Mouse (Mus musculus) brain, embryonic 18.5 days (tissue): ENCODE measurements at regions not wholly inside any gene's neighbourhood (a gene's known extent, or its start where the extent isn't known, plus 50 kb on each side); places are given as distances from the start of the nearest gene placed in this dataset.

Experiments used
- DNase-seq: peaks from one replicate; pipeline ENCODE4 v3.0.0-alpha.2; 2012; ENCODE audit warnings: low read depth, low spot score

DNA sequence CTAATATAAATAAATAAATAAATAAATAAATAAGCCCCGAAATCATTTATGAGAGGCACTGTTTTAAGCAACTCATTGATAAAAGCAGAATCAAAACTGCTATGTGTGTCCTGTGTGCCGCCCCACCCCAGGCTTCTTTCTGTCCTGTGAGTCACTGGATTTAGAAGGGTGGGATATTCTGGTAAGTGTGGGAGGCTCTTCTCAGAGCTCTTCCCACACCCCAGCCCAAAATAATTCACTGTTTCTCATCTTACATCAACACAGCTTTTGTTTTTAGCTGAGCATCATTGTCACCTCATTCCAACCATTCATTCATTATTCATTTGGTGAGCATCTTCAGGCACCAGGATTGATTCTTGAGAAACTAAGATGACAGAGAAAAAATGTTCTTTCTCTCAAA lies 118.4 kb downstream of the Barx2 start:
- no peak for DNase-seq

DNA sequence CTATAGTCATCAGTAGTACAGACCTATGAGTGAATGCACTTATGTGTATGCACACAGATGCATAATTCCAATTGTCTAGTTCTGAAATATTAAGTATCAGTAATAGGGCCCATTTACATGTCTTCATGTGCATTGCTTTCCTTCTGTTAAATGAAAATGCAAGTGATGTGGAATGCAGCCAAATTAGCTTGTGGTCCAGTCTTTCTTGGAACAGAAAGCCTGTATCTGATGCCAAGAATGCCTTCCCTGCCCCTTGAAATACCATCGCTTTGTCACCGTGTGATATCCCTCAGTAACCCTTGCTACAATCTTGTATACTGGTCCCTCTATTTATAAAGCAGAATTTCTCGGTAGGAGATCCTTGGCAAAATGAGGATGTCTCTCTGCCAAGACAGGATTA lies 137.3 kb downstream of the Barx2 start:
- no peak for DNase-seq

DNA sequence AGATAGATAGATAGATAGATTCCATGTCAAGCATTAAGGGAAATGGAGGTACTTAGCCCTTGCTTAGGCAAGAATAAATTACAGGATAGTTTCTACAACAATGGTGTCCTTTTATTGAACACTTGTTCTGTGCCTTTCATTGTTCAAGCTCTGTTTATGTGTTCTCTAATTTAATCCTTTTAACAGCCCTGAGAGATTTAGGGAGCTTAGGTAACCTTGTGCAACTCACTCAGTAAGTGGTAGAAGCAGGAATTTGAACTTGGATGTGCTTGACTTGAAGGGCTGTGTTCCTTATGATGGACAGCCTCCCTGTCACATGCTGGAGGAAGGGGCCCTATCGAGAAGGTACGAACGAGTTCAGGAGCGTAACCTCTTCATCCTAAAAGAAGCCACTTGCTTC lies 147.9 kb downstream of the Barx2 start:
- no peak for DNase-seq

DNA sequence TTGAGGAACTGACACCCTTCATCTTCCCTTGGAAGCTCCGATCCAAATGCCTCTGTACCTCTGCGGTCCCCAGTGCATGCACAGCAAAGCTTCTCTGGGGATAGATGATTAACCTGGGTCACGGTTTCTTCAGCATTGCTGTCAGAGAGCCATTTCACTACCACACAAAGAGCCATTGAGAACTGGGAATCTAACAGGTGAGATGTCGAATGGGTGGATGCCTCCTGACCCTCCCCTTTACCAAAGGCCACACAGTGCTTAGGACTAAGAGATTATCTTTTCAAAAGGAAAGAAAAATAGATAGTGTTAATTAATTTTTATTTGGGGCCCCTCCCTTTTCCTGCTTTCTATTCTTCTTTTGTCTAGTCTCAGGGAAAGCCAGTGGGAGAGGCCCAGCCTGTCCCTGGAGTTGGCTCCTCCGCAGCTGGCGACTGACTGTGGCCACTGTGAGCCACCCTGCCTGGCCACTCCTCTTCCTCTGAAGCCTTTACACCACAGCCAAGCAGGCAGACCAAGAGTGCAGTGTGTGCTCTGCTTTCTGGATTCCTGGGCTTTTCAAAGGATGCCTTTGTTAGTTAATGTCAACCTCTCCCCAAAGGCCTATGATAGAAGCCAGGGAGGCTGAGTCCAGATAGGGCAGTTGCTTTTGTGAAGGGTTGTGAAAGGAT lies 155.2 kb downstream of the Barx2 start:
- DNase-seq, result no peak

DNA sequence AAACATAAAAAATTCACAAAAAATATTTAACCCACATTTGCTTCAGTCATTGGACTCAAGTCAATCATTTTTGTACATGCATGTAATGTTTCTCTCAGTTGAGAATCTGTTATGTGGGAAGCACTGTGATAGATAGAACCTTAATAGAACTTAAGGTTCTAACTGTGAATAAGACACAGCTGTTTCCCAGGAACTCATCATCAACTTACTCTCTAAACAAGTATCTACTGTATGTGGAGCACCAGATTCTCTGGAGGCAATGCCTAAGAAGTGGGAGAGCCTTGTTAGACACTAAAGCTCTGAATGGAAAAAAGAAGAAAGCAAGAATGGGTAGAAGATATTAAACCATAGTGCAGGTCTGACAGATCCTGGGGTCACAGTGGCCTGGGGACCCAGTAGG lies 182.8 kb downstream of the Barx2 start:
- no peak for DNase-seq

DNA sequence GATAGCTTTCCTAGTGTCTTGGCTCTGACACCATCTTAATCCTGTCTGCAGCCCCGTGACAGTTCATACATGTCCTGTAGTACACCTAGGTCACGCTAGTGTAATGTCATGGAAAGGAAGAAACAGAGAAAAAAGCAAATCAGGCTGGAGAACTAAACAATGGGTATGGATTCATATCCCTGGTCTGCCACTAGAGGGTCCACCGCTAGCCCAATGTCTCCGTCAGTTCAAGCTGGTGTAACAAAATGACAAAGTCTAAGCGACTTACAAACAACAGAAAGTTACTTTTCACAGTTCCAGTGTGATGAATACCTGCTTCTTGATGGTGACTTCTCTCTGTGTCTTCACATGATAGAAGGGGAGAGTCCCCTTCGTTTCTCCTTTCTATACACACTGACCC lies 194.0 kb downstream of the Barx2 start:
- no peak for DNase-seq

DNA sequence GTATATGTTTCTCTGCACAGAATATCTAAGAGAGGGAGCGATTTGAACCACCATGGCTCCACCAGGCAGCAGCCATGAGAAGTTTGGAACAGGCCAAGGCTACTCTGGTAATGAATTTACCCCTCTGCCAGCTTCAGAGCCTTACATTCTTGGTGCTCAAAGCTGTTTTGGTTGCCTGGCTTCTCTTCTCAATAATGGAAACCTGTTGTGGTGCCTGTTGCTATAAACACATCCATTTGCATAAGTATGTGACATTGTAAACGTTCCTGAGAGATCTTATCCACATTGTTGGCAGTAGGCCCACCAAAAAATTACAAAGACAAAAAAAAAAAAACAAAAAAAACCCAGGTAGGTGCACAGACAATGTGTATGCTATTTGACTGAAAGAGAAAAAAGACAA lies 203.2 kb downstream of the Barx2 start:
- no peak for DNase-seq

DNA sequence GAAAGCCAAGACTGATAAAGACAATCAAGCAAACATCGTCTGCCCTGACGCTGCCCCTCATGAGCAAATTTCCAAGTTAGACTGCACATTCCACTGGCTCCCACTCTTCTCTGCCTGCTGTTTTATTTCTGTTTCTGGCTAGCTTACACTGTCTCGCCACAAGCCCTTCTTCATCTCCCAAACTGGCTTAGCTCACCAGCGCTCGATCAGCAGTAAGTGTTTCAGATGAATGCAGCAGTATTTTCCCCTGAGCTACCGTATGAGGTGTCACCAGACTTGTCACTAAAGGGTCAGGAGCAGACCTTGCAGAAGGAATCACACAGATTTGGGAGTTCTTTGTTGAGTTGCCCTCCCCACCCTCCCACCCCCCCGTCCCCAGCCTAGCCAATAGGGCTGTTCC lies 206.6 kb downstream of the Barx2 start:
- DNase-seq, result no peak

DNA sequence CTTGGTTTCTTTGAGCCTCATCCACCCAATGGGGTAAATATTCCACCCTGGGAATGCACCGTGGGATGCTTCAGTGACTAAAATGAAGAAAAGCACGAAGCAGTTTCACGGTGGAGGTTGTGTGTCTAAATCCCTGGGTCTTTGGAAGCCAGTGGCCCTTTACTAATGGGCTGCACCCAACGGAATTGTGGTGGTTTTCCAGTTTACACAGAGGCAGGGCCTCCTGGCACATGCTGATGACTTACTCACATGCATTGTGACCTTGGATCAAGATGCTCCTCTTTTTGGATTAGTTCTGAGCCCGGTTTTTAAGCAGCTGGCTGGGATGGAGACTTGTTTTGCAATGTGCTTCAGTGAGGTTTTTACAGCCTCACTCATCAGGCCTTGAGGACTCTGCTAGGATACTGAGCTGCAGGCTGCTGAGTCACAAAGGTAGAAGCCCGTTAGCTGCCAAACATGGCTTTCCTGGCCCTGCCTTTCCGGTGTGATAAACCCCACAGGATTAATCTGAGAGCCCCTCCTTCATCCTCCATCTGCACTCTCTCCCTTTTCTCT lies 222.3 kb downstream of the Barx2 start:
- DNase-seq, result no peak

DNA sequence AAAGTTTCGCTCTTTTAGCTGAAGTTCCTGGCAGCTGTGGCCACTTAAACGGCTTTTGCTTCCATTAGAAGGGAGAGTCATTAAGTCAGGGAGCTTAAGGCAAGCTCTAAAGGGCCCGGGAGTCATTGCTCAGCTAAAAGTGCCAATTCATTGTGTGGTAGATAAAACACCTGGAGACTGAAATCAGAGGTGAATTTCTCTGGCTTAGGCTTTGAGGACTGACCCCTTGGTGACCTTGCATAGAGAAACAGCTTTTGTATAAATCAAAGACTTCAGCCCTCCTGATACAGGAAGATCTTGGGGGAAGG lies 224.1 kb upstream of the Tmem45b start:
- DNase-seq, result no peak

DNA sequence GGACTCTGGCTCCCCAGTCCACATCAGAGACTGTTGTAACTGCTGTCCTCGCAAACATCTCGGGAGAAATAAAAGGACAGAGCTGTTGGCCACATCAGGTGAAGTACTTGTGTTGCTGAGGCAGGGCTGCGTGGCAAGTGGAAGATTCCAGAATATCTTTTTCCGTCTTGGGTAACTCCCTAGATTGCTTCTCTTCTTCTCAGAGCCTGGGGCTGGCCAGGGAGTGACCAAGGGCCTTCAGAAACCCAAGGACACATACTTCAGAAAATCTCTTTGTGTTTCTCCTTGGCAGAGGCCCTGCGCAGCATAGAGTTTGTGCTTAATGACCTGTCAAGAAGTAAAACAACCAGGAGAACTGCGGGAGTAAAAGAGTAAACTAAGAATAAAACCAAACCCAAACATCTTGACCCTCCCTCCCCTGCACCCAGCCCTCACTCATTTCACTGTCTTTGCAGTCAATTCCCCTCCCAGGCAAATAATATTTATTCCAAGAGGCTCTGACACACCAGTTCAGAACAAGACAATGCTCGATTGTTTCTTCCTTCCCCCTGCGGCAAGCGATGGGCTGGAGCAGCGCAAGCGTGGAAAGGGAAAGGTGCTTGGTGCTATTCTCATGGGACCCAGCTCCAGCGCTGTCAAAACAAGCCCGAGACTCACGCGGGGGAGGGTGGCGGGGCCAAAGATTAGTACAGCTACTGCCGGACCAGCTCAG lies 223.6 kb upstream of the Tmem45b start:
- no peak for DNase-seq

DNA sequence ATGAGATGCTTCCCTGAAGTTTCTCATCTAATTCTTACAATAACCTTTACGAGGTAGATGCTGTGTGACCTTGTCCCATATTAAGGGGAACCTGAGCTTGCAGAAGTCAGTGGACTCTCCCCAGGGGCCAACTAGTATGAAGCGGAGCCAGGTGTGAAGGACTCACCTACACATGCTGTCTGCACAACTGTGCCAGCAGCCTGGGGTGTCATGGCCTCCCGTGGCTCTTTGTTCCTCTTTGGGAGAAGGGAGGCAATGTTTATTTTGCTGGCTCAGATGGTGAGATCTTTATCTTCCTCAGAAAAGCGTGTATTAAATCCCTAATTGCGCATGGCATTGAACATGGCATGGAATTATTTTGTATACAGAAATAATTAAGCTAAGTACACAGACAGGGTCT lies 222.2 kb upstream of the Tmem45b start:
- no peak for DNase-seq

DNA sequence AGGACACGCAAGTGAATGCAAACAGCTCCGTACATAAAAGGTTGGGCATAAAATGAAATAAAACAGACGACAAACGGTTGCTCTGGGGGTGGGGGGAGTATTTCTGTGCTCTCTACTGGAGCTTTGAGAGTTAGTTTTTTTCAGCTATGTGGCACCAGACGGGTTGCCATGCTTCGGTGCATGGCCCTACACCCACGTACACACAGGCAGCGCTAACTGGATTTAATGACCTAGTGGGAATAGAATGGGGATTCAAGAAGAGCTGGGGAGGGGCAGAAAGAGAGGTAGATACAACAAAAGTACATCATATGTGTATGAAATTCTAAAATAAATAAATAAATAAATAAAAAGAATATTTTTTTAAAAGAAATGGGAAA lies 220.5 kb upstream of the Tmem45b start:
- DNase-seq, result no peak

DNA sequence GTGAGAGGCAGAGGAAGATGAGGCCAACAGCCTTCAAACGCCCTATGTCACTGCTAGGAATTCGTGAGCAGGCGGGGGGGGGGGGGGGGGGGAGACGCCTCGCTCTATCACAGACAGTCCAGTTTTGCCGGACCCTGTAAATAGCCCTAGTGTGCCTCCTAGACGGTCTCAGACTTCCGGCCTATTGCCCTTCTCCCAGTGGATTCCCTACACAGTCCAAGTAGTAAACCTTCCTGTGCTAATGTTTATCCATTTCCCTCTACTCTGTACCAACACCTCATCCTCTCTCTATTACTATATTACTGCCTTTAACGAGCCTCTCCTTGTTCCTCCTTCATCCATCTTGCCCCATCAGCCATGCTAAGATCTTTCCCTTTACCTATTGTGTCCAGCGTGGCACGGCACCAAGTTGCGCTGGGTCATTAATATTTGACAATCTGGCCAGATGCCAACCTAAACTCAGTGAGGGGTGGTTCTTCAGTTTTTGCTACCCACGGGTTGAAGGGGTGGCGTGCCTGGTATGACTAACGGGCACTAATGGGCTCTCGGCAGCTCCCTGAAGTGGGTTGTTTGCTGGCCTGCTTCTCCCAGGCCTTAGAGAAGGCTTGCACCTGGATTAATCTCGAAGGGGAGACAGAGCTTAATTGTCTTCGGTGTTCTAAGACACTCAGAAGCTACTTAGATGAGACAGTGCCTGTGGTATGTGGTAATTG lies 220.0 kb upstream of the Tmem45b start:
- DNase-seq, result no peak

DNA sequence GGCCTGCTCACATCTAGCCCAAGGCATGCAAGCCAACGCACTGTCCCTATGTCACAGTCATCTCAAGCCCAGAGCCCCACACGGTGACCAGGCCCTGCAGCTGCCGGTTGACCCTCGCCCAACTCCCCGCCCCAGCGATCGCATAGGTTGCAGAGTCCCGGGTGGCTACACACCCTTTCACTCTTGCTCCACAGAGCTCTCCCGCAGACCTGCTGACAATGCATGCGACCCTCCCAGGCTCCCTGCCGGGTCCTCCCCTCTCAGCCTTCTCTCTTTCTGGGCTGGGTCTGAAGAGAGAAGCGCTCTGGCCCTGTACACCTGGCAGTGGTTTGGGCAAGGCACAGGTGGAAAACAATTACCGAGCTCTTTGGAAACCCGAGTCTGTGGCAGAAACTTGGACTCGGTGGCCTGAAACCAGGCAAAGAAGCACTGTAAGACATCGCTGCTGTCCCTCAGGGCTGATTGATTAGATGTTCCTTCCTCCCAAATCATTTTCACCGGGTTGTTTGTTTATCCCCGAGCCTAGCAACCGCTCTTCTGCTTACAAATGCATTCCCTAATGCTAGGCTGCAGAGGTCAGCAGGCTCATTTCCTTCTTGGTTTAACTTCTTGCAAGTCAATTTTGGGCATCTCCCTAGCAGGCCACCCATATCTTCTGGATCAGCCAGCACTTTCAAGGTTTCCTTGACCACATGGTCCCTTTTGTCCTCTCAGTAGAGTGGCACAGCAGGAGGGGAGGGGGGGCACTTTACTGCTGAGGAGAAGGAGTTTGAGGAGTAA lies 219.2 kb upstream of the Tmem45b start:
- DNase-seq, result no peak

DNA sequence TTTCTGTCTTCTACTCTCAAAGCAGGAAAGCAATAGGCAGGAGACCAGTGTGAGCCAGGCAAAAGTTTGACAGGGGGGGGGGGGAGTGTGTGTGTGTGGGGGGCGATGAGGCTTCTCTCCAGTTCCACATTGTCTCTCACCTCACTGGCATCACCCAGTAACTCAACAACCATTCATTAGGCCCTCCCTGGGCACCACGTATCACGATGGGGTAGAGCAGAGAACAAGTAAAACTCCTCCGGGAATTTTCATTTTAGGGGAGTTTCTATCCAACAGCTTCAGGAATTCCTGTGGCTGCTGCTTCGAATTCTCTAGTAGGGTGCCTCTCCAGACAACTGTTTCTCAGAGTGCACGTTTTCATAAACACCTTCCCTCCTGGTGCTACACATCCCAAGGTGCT lies 218.6 kb upstream of the Tmem45b start:
- no peak for DNase-seq

DNA sequence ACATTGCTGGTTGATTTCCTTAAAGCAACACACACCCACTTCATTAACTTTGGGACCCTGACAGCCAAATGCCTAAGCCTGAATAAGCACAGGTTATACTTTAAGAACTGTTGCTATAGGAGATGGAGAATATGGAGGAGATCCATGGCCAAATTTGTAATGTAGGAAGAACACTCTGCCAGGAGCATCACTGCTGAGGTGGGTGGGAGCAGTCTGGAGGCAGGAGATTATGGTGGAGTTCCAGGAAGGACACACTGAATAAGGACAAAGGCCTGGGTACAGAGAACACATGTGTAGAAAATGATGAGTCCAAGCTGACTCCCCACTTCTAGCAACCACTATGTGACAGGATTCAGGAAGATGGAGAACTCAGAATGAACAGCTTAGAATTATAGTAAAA lies 212.9 kb upstream of the Tmem45b start:
- DNase-seq, result no peak

DNA sequence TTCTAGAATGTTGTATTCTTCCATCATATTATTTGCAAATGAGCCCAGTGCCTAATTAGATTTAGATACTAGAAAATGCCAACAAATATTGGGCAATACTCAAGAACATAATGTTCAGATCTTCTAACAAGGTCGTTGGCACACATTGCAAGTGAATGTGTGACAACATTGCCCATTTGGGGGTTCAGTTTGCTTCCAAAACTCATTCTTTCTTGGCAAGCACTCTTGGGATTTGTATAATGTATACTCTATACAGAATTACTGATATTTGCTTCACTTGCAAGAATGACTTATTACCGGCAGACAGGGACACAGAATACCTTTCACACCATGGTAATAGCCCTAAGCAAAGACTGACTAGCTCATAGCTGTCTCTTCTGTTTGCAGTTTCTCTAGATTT lies 194.8 kb upstream of the Tmem45b start:
- no peak for DNase-seq

DNA sequence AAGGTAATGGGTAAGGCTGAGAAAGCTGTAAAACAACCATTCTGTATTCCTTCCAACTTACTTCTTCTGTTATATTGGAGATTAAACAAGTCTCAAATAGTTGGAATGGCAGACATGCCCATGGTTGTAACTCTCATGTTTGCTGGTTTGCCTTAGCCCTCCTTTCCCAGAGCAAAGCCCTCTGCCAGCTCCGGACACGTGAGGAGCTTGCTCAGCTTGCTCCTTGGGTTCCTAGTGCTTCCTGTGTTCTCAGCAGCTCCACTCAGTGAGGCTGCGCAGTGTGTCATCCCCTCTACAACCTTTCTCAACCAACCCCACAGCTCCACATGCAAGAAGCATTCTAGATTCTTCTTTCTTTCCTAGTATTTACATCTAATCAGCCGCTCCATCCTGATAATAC lies 193.3 kb upstream of the Tmem45b start:
- no peak for DNase-seq

DNA sequence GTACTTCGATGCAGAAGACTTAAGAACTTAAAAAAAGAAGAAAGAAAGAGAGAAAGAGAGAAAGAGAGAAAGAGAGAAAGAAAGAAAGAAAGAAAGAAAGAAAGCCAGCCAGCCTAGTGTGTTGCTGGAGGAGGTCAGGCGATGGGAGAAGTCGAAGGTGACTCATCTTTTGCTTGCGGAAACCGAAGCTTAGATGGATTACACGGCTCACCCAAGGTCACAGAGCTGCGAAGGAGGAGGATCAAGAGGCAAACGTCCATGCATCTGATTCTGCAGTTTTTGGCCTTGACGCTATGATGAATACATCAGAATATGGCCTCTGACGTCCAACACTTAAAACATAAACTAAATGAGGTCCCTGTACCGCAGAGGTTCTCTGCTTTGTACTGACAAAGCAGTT lies 192.4 kb upstream of the Tmem45b start:
- DNase-seq, result no peak

DNA sequence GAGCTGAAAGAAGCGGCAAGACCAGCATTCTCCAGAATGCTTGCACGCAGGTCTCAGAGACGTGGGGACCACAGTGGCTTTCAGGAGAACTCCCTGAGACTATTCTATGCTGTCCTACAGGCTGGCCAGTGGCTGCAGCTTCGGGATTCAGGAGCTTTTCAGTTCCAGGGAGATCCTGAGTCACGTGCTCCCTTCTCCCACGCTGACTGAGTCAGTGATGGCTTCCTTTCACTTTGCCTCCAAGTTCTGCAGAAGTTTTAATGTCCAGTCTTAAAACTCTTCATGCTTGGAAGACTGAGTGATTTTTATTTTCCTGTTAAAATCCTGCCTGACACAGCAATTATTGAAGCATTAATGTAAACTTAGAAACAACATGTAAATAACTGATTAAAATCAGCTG lies 190.5 kb upstream of the Tmem45b start:
- no peak for DNase-seq

DNA sequence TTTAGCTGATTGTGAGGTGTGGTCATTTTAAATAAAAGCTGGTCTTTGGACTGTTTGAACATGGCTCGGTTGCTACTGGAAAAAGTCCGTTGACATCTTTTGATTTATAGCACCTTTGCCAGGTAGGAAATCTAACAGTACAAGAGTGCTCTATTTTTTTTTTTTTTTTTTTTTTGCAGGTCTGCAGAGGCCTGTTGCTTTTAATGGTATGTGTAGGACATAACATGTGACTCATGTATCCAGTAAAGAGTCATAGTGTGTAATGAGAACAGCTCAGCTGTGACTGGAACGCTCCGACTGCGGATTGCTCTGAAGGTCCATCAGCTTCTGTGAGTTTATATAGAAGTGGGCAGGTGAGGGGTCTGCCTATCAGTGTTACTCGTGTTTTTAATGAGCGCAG lies 190.0 kb upstream of the Tmem45b start:
- no peak for DNase-seq
